Mouse (Mus musculus): ENCODE results near the gene Samd1. TPM values are rescaled to one million over a fixed set of nuclear protein-coding genes. Genes with fewer than 3 reads are reported as not detected.

Samd1 gene
- polyA plus RNA-seq, 1 experiment from 2014 or later = 14.4 TPM

GRCm38 (mm10) chr8:84046505-84046904, 49.0 kb downstream of the Samd1 start:
- Histone ChIP-seq H3K36me3 (ENCODE audit: control insufficient read depth, insufficient read depth, low read length) (no peaks in the 10 kb centered on the region), H3K9me3 (replicated peaks; ENCODE audit: control insufficient read depth, low read length) (no peaks in the 10 kb centered on the region), H3K27ac (ENCODE audit: low read depth, low read length) (no peak overlapping the region), H3K27me3 (replicated peaks; ENCODE audit: control insufficient read depth, insufficient read depth, low read length) (peaks cover 38% of the 10 kb centered on the region), H3K4me1 (ENCODE audit: control insufficient read depth, insufficient read depth, low read length) (peaks cover 5% of the 10 kb centered on the region; the same call in 1 of the 2 replicates), H3K9ac (ENCODE audit: low read length) (no peak overlapping the region), H3K4me2 (ENCODE audit: low read length) (no peak overlapping the region), H3K4me3 (ENCODE audit: low read depth, low read length) (no peak overlapping the region)
- DNase-seq (ENCODE audit: low spot score) = no peak
- no peak for ATAC-seq
- WGBS = 90% methylated on average over 3 of the region's 3 CpGs

GRCm38 (mm10) chr8:84048171-84048570, 50.7 kb downstream of the Samd1 start:
- no peaks in the 10 kb centered on the region for H3K9me3 ChIP-seq (replicated peaks; ENCODE audit: control insufficient read depth, low read length)
- ATAC-seq = no peak
- H3K27ac ChIP-seq (ENCODE audit: low read depth, low read length) = no peak overlapping the region
- no peaks in the 10 kb centered on the region for H3K4me1 ChIP-seq (ENCODE audit: control insufficient read depth, insufficient read depth, low read length)
- H3K36me3 ChIP-seq (ENCODE audit: control insufficient read depth, insufficient read depth, low read length) = no peaks in the 10 kb centered on the region
- no peak overlapping the region for H3K4me2 ChIP-seq (ENCODE audit: low read length)
- H3K9ac ChIP-seq (ENCODE audit: low read length) = no peak overlapping the region
- no peak overlapping the region for H3K4me3 ChIP-seq (ENCODE audit: low read depth, low read length)
- 82% methylated on average over 5 of the region's 5 CpGs for WGBS
- H3K27me3 ChIP-seq (replicated peaks; ENCODE audit: control insufficient read depth, insufficient read depth, low read length) = peaks cover 22% of the 10 kb centered on the region
- no peak for DNase-seq (ENCODE audit: low spot score)

MicroRNAs encoded within 50 kb of the gene (microRNA counts, 519-probe panel; counts per million panel counts)
- microRNA mmu-miR-1199 = not detected

Small RNA genes within 50 kb of the gene (microRNA-seq; reads per million reads assigned to microRNA genes)
- gene Mir1199 (not detected), gene Mir8111 (2.0 reads per million, percentile 10 among the genes with 10 or more reads in this experiment)

Other genes starting within 250 kb of the Samd1 start
- 44.4 and 50.9 TPM in 2 replicates for gene Adgrl1, start 97.6 kb upstream of the Samd1 start, polyA plus RNA-seq (2014; fragmentation: Nextera tagmentation; extraction: Ambion mirVana)
- 0.61 and 0.93 TPM in 2 replicates for gene Gm10644, start 42.5 kb upstream of the Samd1 start, polyA plus RNA-seq (2014; fragmentation: Nextera tagmentation; extraction: Ambion mirVana)
- 23.8 and 31.6 TPM in 2 replicates for gene Asf1b, start 42.2 kb upstream of the Samd1 start, polyA plus RNA-seq (2014; fragmentation: Nextera tagmentation; extraction: Ambion mirVana)
- gene Prkaca, start 24.7 kb upstream of the Samd1 start, polyA plus RNA-seq (2014; fragmentation: Nextera tagmentation; extraction: Ambion mirVana) = 117 and 132 TPM in 2 replicates
- gene 1700067K01Rik, start 3.8 kb downstream of the Samd1 start, polyA plus RNA-seq (2014; fragmentation: Nextera tagmentation; extraction: Ambion mirVana) = 0.77 and 1.3 TPM in 2 replicates
- not detected in 2 replicates for gene 2210011C24Rik, start 14.5 kb downstream of the Samd1 start, polyA plus RNA-seq (2014; fragmentation: Nextera tagmentation; extraction: Ambion mirVana)
- gene Palm3, start 23.8 kb downstream of the Samd1 start, polyA plus RNA-seq (2014; fragmentation: Nextera tagmentation; extraction: Ambion mirVana) = 0.33 and 0.53 TPM in 2 replicates
- gene Il27ra, start 44.9 kb downstream of the Samd1 start, polyA plus RNA-seq (2014; fragmentation: Nextera tagmentation; extraction: Ambion mirVana) = 0.19 and 0.70 TPM in 2 replicates
- gene Rln3, start 47.3 kb downstream of the Samd1 start, polyA plus RNA-seq (2014; fragmentation: Nextera tagmentation; extraction: Ambion mirVana) = not detected in 2 replicates
- 1.3 and 1.5 TPM in 2 replicates for gene Gm10643, start 67.5 kb downstream of the Samd1 start, polyA plus RNA-seq (2014; fragmentation: Nextera tagmentation; extraction: Ambion mirVana)
- 6.8 and 8.7 TPM in 2 replicates for gene Rfx1, start 69.2 kb downstream of the Samd1 start, polyA plus RNA-seq (2014; fragmentation: Nextera tagmentation; extraction: Ambion mirVana)
- 15.8 and 17.8 TPM in 2 replicates for gene Dcaf15, start 107.1 kb downstream of the Samd1 start, polyA plus RNA-seq (2014; fragmentation: Nextera tagmentation; extraction: Ambion mirVana)
- 0.22 and 0.23 TPM in 2 replicates for gene Podnl1, start 128.3 kb downstream of the Samd1 start, polyA plus RNA-seq (2014; fragmentation: Nextera tagmentation; extraction: Ambion mirVana)
- gene Cc2d1a, start 150.3 kb downstream of the Samd1 start, polyA plus RNA-seq (2014; fragmentation: Nextera tagmentation; extraction: Ambion mirVana) = 14.7 and 21.7 TPM in 2 replicates
- 1.7 and 2.3 TPM in 2 replicates for gene 4930432K21Rik, start 150.4 kb downstream of the Samd1 start, polyA plus RNA-seq (2014; fragmentation: Nextera tagmentation; extraction: Ambion mirVana)
- 4.5 and 8.3 TPM in 2 replicates for gene Nanos3, start 187.5 kb downstream of the Samd1 start, polyA plus RNA-seq (2014; fragmentation: Nextera tagmentation; extraction: Ambion mirVana)
- gene Zswim4, start 239.4 kb downstream of the Samd1 start, polyA plus RNA-seq (2014; fragmentation: Nextera tagmentation; extraction: Ambion mirVana) = 22.6 and 26.9 TPM in 2 replicates

Data from forebrain, embryonic 14.5 days (tissue).